Comparison of ENCODE assay signal across 30 mouse cellular contexts in the genomic region with DNA sequence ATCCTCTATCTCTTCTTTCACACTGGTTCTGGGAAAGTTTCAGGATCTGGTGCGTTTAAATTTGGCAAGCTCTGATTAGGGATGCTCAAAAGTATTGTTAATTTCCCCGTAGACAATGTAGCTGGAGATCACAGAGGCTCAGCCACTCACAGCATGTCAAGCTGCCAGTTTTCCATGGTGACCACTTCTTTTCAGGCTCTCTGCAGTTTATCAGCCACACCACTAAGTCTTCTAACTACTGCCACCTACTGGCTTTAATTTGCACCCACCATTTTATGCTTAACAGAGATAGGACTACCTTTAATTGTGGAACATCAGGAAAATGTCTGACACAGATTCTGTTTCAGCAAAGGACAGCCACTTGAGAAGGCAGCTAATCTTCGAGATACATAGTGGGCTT. TPM values are rescaled to one million over a fixed set of nuclear protein-coding genes. Genes with fewer than 3 reads are reported as not detected.
DNase-seq lines count a peak whose midpoint lies in the region; ATAC-seq and TF ChIP-seq lines count a peak whose summit lies in the region.
"Not testable (repeated sequence)": the region's sequence is repeated elsewhere in the genome, so short reads cannot be mapped to it uniquely, and the experiment has no call there.
"Had no signal": no experiment of that assay in that cellular context is flagged by ENCODE, and none has a peak within 500 bp of the region (broad histone marks: within the 10 kb centered on the region; RNA-seq: fewer than 3 reads in every experiment).

No protein-coding gene starts in this region.

- H3K9ac ChIP-seq in forebrain, embryonic 13.5 days; forebrain, postnatal 0 days; kidney, embryonic 14.5 days (ENCODE audit: low read depth, low read length); midbrain, embryonic 12.5 days (replicated peaks); midbrain, postnatal 0 days (replicated peaks; ENCODE audit: low read length, poor library complexity, severe bottlenecking): not testable (repeated sequence)

- H3K27ac ChIP-seq in forebrain, embryonic 13.5 days; forebrain, postnatal 0 days (ENCODE audit: low read depth, low read length); kidney, embryonic 14.5 days (ENCODE audit: low read depth, low read length); midbrain, embryonic 12.5 days (replicated peaks); midbrain, postnatal 0 days (ENCODE audit: low read depth, low read length): not testable (repeated sequence)

- TF ChIP-seq CTCF in Patski (IDR thresholded peaks at IDR 0.05); forebrain, postnatal 0 days (IDR thresholded peaks at IDR 0.05; ENCODE audit: low read depth); midbrain, postnatal 0 days (IDR thresholded peaks at IDR 0.05): not testable (repeated sequence)

- H3K27me3 ChIP-seq in Patski; forebrain, embryonic 13.5 days; forebrain, postnatal 0 days (ENCODE audit: insufficient read depth, low read length); kidney, embryonic 14.5 days (ENCODE audit: control insufficient read depth, insufficient read depth, low read length); midbrain, embryonic 12.5 days; midbrain, postnatal 0 days (ENCODE audit: insufficient read depth, low read length): not testable (repeated sequence)

- POLR2A ChIA-PET in Patski (lab: Charles Lee) = not testable (repeated sequence)

- CTCF ChIA-PET in Patski (lab: Charles Lee) = not testable (repeated sequence)

- WGBS in forebrain, embryonic 13.5 days = no CpG with 5 or more reads among the region's 3 CpGs
- no CpG with 5 or more reads among the region's 3 CpGs for WGBS in forebrain, postnatal 0 days
- no CpG with 5 or more reads among the region's 3 CpGs for WGBS in kidney, embryonic 14.5 days
- no CpG with 5 or more reads among the region's 3 CpGs for WGBS in midbrain, embryonic 12.5 days
- WGBS in midbrain, postnatal 0 days = no CpG with 5 or more reads among the region's 3 CpGs

- H3K4me1 ChIP-seq in forebrain, embryonic 13.5 days; forebrain, postnatal 0 days (ENCODE audit: insufficient read depth); kidney, embryonic 14.5 days (ENCODE audit: control insufficient read depth, insufficient read depth, low read length); midbrain, embryonic 12.5 days; midbrain, postnatal 0 days (ENCODE audit: insufficient read depth, low read length): not testable (repeated sequence)

- not testable (repeated sequence) for H3K9me3 ChIP-seq in forebrain, embryonic 13.5 days (replicated peaks); forebrain, postnatal 0 days (ENCODE audit: low read length); kidney, embryonic 14.5 days (ENCODE audit: control insufficient read depth, low read length); midbrain, embryonic 12.5 days; midbrain, postnatal 0 days (ENCODE audit: low read length)

- DNase-seq in Patski (ENCODE audit: low read depth, low spot score); forebrain, postnatal 0 days; midbrain, postnatal 0 days (ENCODE audit: low spot score): not testable (repeated sequence)

- peak; percentile 64 for ATAC-seq in Patski
- ATAC-seq in forebrain, embryonic 13.5 days = peak; percentile 30; the same call in 1 of the 2 replicates
- ATAC-seq in forebrain, postnatal 0 days = peak; percentile 47
- peak; percentile 53 to 71; a peak in 3 of 4 replicates for ATAC-seq in hematopoietic stem cell, adult 5-6 weeks (replicated peaks in 1 of 2; ENCODE audit: insufficient read depth in 1 of 2, low FRiP score in 2 of 2, low TSS enrichment in 1 of 2, low read depth in 1 of 2, poor library complexity in 2 of 2, severe bottlenecking in 2 of 2)
- 0 out of 2 replicates have a peak, but pooled peaks have one; percentile 28 for ATAC-seq in kidney, embryonic 14.5 days (ENCODE audit: low FRiP score, low TSS enrichment)
- ATAC-seq in megakaryocyte, adult 5-6 weeks (ENCODE audit: poor library complexity, severe bottlenecking) = 0 out of 2 replicates have a peak, but pooled peaks have one; percentile 24
- 0 out of 2 replicates have a peak, but pooled peaks have one; percentile 27 for ATAC-seq in midbrain, embryonic 12.5 days (ENCODE audit: low FRiP score, low read depth)
- ATAC-seq in midbrain, postnatal 0 days (ENCODE audit: low FRiP score) = peak; percentile 23; the same call in 1 of the 2 replicates

- not testable (repeated sequence) for H3K36me3 ChIP-seq in forebrain, embryonic 13.5 days (ENCODE audit: poor library complexity, severe bottlenecking); forebrain, postnatal 0 days (ENCODE audit: insufficient read depth); kidney, embryonic 14.5 days (ENCODE audit: control insufficient read depth, insufficient read depth, low read length); midbrain, embryonic 12.5 days; midbrain, postnatal 0 days (ENCODE audit: insufficient read depth, low read length)

- not testable (repeated sequence) for H3K4me3 ChIP-seq in forebrain, embryonic 13.5 days; forebrain, postnatal 0 days (ENCODE audit: low read depth, low read length); kidney, embryonic 14.5 days (ENCODE audit: low read length); midbrain, embryonic 12.5 days; midbrain, postnatal 0 days (ENCODE audit: low read depth, low read length)

- H3K4me2 ChIP-seq in forebrain, embryonic 13.5 days; forebrain, postnatal 0 days (ENCODE audit: low read depth); kidney, embryonic 14.5 days (replicated peaks; ENCODE audit: low read depth, low read length); midbrain, embryonic 12.5 days (replicated peaks); midbrain, postnatal 0 days (ENCODE audit: low read depth, low read length, poor library complexity, severe bottlenecking): not testable (repeated sequence)

- in situ Hi-C loops in Patski (cut with MboI; ENCODE audit: low pct_unique_long_range_greater_than_20kb) = not testable (repeated sequence)

RNA-seq across cellular contexts. Expression of a gene that starts 57.7 kb away (rescaled TPM):
- polyA plus RNA-seq in Patski (2021) = not detected
- not detected in 2 replicates for polyA plus RNA-seq in forebrain, embryonic 13.5 days (2015; fragmentation: Nextera tagmentation; extraction: Ambion mirVana)
- not detected in 2 replicates for total RNA-seq in forebrain, postnatal 0 days (2014; rRNA removed)
- polyA plus RNA-seq in forebrain, postnatal 0 days (2015; fragmentation: Nextera tagmentation; extraction: Ambion mirVana) = not detected in 2 replicates
- total RNA-seq in hematopoietic stem cell, adult 5-6 weeks (2017) = not detected in 2 replicates
- not detected in 2 replicates for polyA plus RNA-seq in kidney, embryonic 14.5 days (2014; fragmentation: Nextera tagmentation; extraction: Ambion mirVana)
- not detected in 2 replicates for total RNA-seq in megakaryocyte, adult 5-6 weeks (2015)
- total RNA-seq in megakaryocyte, adult 5-6 weeks (2017) = not detected in 2 replicates
- polyA plus RNA-seq in midbrain, embryonic 12.5 days (2016; fragmentation: Nextera tagmentation; extraction: Ambion mirVana) = not detected in 2 replicates
- total RNA-seq in midbrain, postnatal 0 days (2014; rRNA removed) = not detected in 2 replicates
- polyA plus RNA-seq in midbrain, postnatal 0 days (2015; fragmentation: Nextera tagmentation; extraction: Ambion mirVana) = not detected in 2 replicates
- total RNA-seq: adrenal gland, adult 18-20 months; adrenal gland, postnatal 10 days; adrenal gland, postnatal 36 days; ES-E14; gastrocnemius, adult 2 months; gastrocnemius, postnatal 14 days; gastrocnemius, postnatal 4 days; heart, adult 18-20 months; heart, postnatal 10 days; heart, postnatal 36 days had no signal
- polyA plus RNA-seq: cerebellum, adult 2 months; cortical plate, adult 2 months; embryonic facial prominence, embryonic 10.5 days; embryonic facial prominence, embryonic 13.5 days; erythroblast, embryonic 14.5 days; forebrain, embryonic 12.5 days; frontal cortex, adult 2 months; heart, embryonic 12.5 days; heart, embryonic 15.5 days; hindbrain, embryonic 11.5 days; hindbrain, embryonic 14.5 days; intestine, embryonic 15.5 days had no signal
